Mouse (Mus musculus) olfactory bulb, adult 2 months (tissue): ENCODE results near the gene Dglucy.

ENCODE experiments used
- CTCF ChIP-seq: fragments of 200-500 bp; IDR thresholded peaks from 2 replicates; pipeline ENCODE4 v1.5.1; 2012; ENCODE audit warnings: low read depth, mild to moderate bottlenecking, low read length, moderate library complexity; ENCODE audit not compliant: insufficient read depth
- POLR2A ChIP-seq: fragments of 200-500 bp; IDR thresholded peaks from 2 replicates; pipeline ENCODE4 v1.6.1; 2012; ENCODE audit warnings: mild to moderate bottlenecking, low read depth, low read length, moderate library complexity; ENCODE audit not compliant: insufficient read depth

DNA sequence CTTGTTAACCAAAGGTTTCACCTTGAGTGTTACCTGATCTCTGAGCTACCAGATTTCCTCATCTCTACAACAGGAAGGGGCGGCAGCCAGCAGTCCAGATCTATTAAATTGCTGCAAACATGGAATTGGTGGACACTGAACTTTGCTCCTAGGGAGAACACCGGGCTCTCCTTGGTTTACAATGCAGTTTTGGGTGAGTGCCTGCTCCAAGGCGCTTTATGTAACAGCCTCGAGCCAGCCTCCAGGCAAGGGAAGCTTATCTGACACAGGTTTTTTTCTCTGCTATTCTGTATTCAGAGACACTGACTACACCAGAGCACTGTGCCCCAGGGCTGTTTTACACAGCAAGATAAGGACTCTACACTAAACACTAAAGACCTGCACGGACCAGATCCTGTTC lies 155.9 kb downstream of the Dglucy start:
- TF ChIP-seq CTCF (no peak), POLR2A (no peak)
